Mouse (Mus musculus) lung, adult 2 months (tissue): ENCODE data around the gene Ndnf. TPM values are rescaled to one million over a fixed set of nuclear protein-coding genes. Genes with fewer than 3 reads are reported as not detected.

Source experiments
- DNase-seq: peaks from one replicate; pipeline ENCODE4 v3.0.0; 2022
- H3K4me1 ChIP-seq: fragments of 200-500 bp; 2 replicates; pipeline ENCODE4 v1.6.1; 2011; ENCODE audit warnings: low read length; ENCODE audit not compliant: control insufficient read depth, insufficient read depth
- H3K4me3 ChIP-seq: fragments of 200-500 bp; replicated peaks from 2 replicates; pipeline ENCODE3; 2011; ENCODE audit warnings: low read depth, mild to moderate bottlenecking, control low read depth, low read length; ENCODE audit errors: extremely low read depth
- CTCF ChIP-seq: fragments of 200-500 bp; IDR thresholded peaks from 2 replicates; pipeline ENCODE4 v1.5.1; 2011; ENCODE audit warnings: mild to moderate bottlenecking, low read length, control low read depth; ENCODE audit not compliant: insufficient read depth
- POLR2A ChIP-seq: fragments of 200-500 bp; IDR thresholded peaks from 2 replicates; pipeline ENCODE4 v1.6.1; 2011; ENCODE audit warnings: low read depth, mild to moderate bottlenecking, control low read depth, low read length, borderline replicate concordance; ENCODE audit errors: extremely low read depth
- WGBS: fragments of 180-500 bp; shearing (Covaris S2); methylation state at CpG from one replicate; pipeline ENCODE4 v1.1.7; 2018; 5-methylcytosine and 5-hydroxymethylcytosine counted together
- polyA plus RNA-seq: library from polyadenylated mRNA; depleted of rRNA; stranded (reverse); fragments of >200 nt; gene quantifications from 2 replicates; pipeline ENCODE4 v1.2.3, GENCODE M21; 2012; rRNA removed

Ndnf gene
- 23.0 and 43.8 TPM in 2 replicates for polyA plus RNA-seq

DNA sequence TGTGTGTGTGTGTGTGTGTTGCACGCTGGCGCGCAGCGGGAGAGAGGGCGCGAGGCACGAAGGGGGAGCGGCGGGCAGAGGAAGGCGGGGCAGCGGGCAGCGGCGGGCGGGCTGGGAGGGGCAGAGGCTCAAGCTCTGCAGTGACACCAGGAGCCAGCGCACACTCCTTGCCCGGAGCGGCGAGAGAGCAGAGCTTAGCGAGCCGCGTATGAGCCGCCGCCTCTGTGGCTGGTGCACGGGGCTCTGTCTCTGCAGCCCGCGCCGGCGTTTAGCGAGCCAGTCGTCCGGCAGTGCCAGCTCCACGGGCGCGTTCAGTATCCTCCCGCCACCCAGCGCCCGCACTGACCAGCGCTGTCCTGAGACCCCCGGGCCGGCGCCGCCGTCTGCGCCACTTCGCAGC lies at the start of gene Ndnf:
Gene Ndnf, plus strand, starts transcription at position 140 of the 400 bp plus-strand sequence.
- WGBS = under 1% methylated on average over 34 of the region's 45 CpGs
- Histone ChIP-seq H3K4me3 (peak within 1 kb of the TSS; percentile 67), H3K4me1 (peaks cover 4% of the 10 kb centered on the region; the same call in 1 of the 2 replicates)
- TF ChIP-seq POLR2A = peak; percentile 86; the same call in 1 of the 2 replicates
- TF ChIP-seq CTCF = no peak
- peak; percentile 76 for DNase-seq

DNA sequence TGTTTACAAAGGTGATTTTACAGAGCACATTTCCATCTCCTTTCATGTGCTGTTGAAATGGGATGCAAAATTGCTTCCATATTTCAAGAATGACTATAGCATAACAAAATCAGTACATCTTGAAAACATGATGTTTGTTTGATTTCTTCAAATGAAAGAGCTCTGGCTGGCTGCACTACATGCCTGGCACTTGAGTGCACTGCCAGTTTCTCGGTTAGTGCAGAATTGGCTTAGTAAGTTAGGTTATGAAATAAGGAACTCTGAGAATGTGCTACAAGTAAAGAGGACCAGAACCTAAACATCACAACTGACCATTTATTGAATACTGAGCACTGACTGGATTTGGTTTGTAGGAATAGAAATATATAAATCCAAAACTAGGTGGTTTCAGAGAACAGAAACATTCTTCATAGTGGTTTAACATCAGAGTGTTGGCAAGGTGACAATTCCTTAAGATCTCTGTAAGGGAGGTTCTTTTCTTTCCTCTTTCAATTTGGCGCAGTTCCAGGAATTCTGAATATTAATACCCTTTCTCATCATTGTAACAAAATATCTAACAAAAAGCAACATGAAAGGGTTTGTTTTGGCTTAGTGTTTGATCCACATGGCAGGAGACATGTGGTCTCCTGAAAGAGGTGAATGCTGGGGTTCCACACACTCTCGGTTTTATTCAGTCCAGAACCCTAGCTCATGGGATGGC lies 48.2 kb upstream of the Ndnf start:
- no peaks in the 10 kb centered on the region for H3K4me1 ChIP-seq
- TF ChIP-seq CTCF (no peak), POLR2A (no peak)
- DNase-seq = no peak

DNA sequence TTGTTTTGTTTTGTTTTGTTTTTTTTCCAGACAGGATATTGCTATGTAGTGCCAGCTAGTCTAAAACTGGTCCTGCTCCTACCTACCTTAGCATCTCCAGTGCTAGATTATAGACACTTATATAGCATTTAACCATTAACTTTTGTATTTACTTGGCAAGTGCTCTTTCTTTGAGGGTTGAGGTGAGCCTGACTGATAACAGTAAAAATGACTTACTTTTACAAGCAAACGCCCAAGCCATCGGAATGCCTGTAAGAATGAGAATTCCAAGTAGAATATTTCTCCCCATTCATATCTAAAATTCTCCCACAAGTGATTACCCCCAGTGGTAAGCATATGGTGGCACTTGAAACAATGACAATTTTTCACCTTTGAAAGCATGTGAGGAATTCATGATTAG lies 40.8 kb upstream of the Ndnf start:
- WGBS = 51% methylated on average over 2 of the region's 2 CpGs
- no peak for DNase-seq
- Histone ChIP-seq H3K4me3 (no peak overlapping the region), H3K4me1 (no peaks in the 10 kb centered on the region)
- TF ChIP-seq CTCF = no peak
- TF ChIP-seq POLR2A = no peak

More for the DNA sequence above, 48.2 kb upstream of the Ndnf start:
- H3K4me3 ChIP-seq = no peak overlapping the region
- 61% methylated on average over 3 of the region's 3 CpGs for WGBS

DNA sequence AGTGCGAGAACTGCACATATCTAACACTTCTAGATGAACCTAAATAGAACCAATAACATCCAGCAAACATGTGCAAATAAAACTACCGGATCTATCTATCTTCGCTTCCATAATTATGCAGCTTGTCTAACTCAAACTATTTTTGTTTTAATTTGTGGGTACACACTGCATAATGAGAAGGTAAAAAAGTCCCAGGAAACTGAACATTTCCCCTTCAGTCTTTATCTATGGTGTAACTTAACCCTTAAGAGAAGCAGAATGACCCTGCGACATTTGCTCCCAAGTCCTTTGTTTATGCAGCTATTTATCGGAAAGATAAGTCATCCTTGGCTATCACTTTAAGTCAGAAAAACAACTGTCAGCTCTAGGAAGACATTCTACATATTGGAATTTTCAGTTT lies 39.2 kb upstream of the Ndnf start:
- 59% methylated on average over 5 of the region's 5 CpGs for WGBS
- TF ChIP-seq CTCF (no peak), POLR2A (no peak)
- Histone ChIP-seq H3K4me1 (no peaks in the 10 kb centered on the region), H3K4me3 (no peak overlapping the region)
- no peak for DNase-seq

DNA sequence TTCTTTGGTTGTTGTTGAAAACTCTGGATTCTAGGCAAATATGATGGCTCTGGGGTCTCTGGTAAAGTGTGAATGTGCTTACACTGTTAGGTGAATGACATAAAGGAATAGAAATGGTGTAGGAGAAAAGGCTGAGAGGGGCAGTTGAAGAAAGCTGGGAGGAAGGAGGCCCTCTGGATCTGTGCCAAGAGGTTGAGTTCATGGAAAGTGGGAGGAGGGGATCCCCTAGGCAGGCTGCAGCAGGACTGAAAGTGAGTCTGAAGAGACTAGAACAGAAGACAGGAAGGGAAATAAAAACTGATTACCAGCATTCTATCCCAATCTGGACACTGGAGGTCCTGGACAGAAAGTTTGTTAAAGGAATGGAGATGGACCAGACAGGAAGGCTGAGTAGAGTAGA lies 29.0 kb upstream of the Ndnf start:
- no peak for DNase-seq
- TF ChIP-seq CTCF (no peak), POLR2A (no peak)
- Histone ChIP-seq H3K4me3 (no peak overlapping the region), H3K4me1 (no peaks in the 10 kb centered on the region; the same call in 1 of the 2 replicates)

DNA sequence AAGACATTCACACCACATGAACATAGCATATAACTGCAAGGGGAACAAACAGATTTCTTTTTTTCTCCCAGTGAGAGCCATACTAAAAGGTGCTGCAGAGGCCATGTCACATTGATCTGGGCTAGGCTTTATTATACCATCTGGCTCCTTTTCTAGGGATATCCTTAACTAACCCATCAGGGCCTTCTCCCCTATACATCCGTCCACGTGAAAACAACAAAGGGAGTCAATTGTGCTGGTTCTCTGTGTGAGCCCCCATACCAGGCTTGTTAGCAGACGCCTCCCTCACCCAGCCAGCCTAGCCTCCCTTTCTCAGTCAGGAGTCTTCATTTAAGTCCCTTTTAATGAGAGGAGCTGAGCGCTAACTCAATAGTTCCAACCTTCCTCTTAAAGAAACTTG lies 27.3 kb upstream of the Ndnf start:
- no peak for TF ChIP-seq CTCF
- TF ChIP-seq POLR2A = no peak
- Histone ChIP-seq H3K4me3 (no peak overlapping the region), H3K4me1 (no peaks in the 10 kb centered on the region; the same call in 1 of the 2 replicates)
- no peak for DNase-seq
- WGBS = 77% methylated on average over 4 of the region's 4 CpGs

DNA sequence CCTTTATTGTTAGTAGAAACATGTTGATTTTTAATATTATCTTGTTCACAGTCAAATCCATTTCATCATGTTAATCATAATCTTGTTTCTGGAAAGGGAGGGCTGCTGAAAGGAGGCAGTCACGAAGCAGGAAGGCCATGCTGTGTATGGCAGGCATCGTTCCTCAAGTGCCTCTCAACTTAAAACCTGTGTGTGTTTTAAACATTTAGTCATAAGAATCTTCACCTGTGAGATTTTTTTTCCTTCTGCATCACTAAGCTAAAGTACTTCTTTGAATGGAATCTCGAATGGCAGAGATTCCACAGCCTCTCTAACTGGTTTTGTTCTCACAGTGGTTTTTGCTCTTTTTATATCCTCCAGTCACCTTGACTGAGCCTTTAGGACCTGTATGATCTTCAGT lies 25.0 kb upstream of the Ndnf start:
- DNase-seq = no peak
- H3K4me1 ChIP-seq = no peaks in the 10 kb centered on the region; the same call in 1 of the 2 replicates
- TF ChIP-seq POLR2A (no peak), CTCF (no peak)
- WGBS = 59% methylated on average over 3 of the region's 3 CpGs
- H3K4me3 ChIP-seq = no peak overlapping the region

DNA sequence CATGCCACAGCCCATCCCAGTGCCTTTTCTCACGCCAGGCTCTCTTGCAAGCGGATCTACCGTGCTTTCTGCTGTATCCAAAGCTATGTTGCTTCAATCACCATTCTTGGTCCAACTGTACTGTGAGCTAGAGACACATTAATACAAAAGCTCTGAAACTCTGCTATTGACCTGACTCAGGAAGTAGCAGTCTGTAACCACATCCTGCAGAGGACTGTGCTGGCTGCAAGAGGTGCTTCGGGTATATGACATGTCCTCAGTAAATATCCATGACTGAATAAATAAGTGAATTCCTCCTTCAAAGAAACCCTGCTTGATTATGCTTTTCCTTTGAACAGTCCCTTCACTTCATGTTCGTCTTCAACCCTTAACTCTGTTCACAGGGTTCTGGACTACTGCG lies 23.7 kb upstream of the Ndnf start:
- TF ChIP-seq CTCF = no peak
- Histone ChIP-seq H3K4me3 (no peak overlapping the region), H3K4me1 (no peaks in the 10 kb centered on the region; the same call in 1 of the 2 replicates)
- WGBS = 64% methylated on average over 6 of the region's 6 CpGs
- DNase-seq = no peak

DNA sequence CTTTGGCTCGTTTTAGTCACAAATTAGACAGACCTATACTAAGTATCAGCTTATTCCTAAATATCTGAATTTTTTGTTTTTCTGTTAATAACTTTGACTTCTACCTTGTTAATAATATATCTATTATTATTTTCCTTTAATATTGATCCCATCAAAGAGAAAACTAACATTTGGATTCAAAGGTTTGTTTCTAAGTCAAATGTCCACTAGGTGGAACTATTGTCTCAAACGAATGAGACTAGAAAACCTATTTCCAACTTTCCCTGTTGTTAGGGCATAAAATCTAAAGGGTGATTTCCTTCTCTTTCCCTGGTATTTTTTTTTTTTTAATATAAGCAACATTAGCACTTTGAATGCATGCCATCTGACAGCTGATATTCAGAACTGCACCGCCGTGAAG lies 20.0 kb upstream of the Ndnf start:
- WGBS = 16% methylated on average over 4 of the region's 4 CpGs
- DNase-seq = no peak

DNA sequence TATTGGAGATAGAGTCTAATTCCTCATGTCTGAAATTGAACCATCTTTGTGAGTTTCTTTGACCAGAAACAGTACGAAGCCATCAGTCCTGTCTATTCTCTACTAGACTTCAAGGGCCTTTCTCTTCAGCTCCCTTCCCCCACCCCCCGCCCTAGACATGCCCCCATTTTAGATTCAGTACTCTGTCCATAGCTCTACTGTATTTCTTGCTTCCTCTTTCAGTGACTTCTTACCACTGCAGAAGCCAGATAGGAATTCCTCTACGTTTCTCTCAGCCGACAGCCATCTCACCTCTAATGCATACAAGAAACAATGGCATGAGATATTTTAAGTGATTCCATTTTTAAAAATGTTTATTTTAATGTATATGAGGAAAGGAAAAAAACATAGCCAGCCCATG lies 10.1 kb upstream of the Ndnf start:
- no peak overlapping the region for H3K4me3 ChIP-seq
- DNase-seq = no peak
- TF ChIP-seq CTCF (no peak), POLR2A (no peak)
- WGBS = 67% methylated on average over 4 of the region's 4 CpGs
- H3K4me1 ChIP-seq = no peaks in the 10 kb centered on the region

More for the DNA sequence above, 20.0 kb upstream of the Ndnf start:
- Histone ChIP-seq H3K4me3 (no peak overlapping the region), H3K4me1 (no peaks in the 10 kb centered on the region; the same call in 1 of the 2 replicates)
- TF ChIP-seq CTCF (peak; percentile 18; the same call in 1 of the 2 replicates), POLR2A (no peak)

DNA sequence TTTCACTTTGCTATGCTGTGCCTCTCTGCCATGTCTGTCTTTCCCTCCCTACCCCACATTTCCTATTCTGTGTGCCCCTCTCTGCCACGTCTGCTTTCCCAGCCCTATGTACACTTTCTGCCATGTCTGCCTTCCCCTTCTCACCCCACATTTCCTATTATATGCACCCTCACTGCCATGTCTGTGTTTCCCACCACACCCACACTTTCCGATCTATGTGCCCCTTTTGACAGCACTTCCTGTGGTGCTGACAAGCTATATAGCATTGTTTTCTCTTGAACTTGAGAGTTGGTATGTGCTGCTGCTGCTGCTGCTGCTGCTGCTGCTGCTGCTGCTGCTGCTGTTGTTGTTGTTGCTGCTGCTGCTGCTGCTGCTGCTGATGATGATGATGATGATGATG lies 9.3 kb upstream of the Ndnf start:
- 39% methylated on average over 2 of the region's 2 CpGs for WGBS
- DNase-seq = no peak
- Histone ChIP-seq H3K4me1 (no peaks in the 10 kb centered on the region), H3K4me3 (no peak overlapping the region)
- no peak for TF ChIP-seq CTCF
- no peak for TF ChIP-seq POLR2A
